Mouse (Mus musculus) midbrain, embryonic 13.5 days (tissue): ENCODE results near the gene N4bp1. TPM values are rescaled to one million over a fixed set of nuclear protein-coding genes. Genes with fewer than 3 reads are reported as not detected.

Experiments used
- ATAC-seq: fragments of 200-750 bp; cut with Nextera tagmentation; 2 replicates; pipeline ENCODE4 v1.8.0; 2017; ENCODE audit warnings: mild to moderate bottlenecking, moderate TSS enrichment, moderate library complexity
- H3K27ac ChIP-seq: fragments of 300-500 bp; sonication (generic); 2 replicates; pipeline ENCODE4 v1.5.1; 2015; ENCODE audit warnings: inconsistent platforms, mild to moderate bottlenecking, moderate library complexity
- H3K27me3 ChIP-seq: fragments of 300-500 bp; sonication (generic); 2 replicates; pipeline ENCODE4 v1.6.1; 2015; ENCODE audit warnings: mild to moderate bottlenecking, inconsistent platforms
- H3K36me3 ChIP-seq: fragments of 300-500 bp; sonication (generic); 2 replicates; pipeline ENCODE4 v1.6.1; 2015; ENCODE audit warnings: mild to moderate bottlenecking, inconsistent platforms
- H3K4me1 ChIP-seq: fragments of 300-500 bp; sonication (generic); replicated peaks from 2 replicates; pipeline ENCODE4 v1.6.1; 2015; ENCODE audit warnings: inconsistent platforms
- H3K4me2 ChIP-seq: fragments of 300-500 bp; sonication (generic); replicated peaks from 2 replicates; pipeline ENCODE4 v1.6.1; 2015; ENCODE audit warnings: moderate library complexity, mild to moderate bottlenecking, inconsistent platforms
- H3K4me3 ChIP-seq: fragments of 300-500 bp; sonication (generic); replicated peaks from 2 replicates; pipeline ENCODE4 v1.5.1; 2015; ENCODE audit warnings: mild to moderate bottlenecking, inconsistent platforms
- H3K9ac ChIP-seq: fragments of 300-500 bp; sonication (generic); replicated peaks from 2 replicates; pipeline ENCODE4 v1.6.1; 2015; ENCODE audit warnings: mild to moderate bottlenecking, inconsistent platforms
- H3K9me3 ChIP-seq: fragments of 300-500 bp; sonication (generic); 2 replicates; pipeline ENCODE4 v1.6.1; 2016; ENCODE audit warnings: mild to moderate bottlenecking, inconsistent platforms
- WGBS: fragments of 180-500 bp; shearing (Covaris S2); methylation state at CpG from one replicate; pipeline ENCODE4 v1.1.7; 2015; 5-methylcytosine and 5-hydroxymethylcytosine counted together
- polyA plus RNA-seq: library from polyadenylated mRNA; unstranded; fragments of >200 nt; fragmentation: Nextera tagmentation; extraction: Ambion mirVana; gene quantifications from 2 replicates; pipeline ENCODE4 v1.2.1, GENCODE M21; 2015

Gene N4bp1
- polyA plus RNA-seq, 1 experiment from 2014 or later: 11.4 TPM

DNA sequence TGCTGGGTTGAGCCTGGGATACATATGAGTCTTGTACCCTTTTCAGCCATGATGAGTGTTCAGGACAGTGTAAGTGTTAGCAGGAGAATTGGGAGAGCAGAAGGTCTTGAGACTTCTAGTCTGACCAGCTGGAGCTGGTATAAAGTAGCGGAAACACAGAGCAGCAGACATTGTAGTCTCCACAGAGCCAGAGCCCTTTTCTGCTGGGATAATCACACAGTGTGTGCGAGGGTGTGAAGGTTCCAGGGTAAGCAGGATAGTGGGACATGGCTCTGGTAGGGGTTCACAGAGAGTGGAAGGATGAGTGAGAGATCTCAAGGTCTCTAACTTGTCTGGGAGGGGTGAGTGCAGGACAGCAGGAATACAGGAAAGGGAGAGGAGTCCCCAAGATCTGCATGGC, 33.0 kb upstream of the N4bp1 start:
- no peak for ATAC-seq
- H3K4me2 ChIP-seq: no peak overlapping the region
- 87% methylated on average over 2 of the region's 2 CpGs for WGBS
- no peak overlapping the region for H3K4me3 ChIP-seq
- no peak overlapping the region for H3K9ac ChIP-seq
- H3K4me1 ChIP-seq: no peaks in the 10 kb centered on the region
- H3K27ac ChIP-seq: no peak overlapping the region
- no peaks in the 10 kb centered on the region for H3K9me3 ChIP-seq
- H3K36me3 ChIP-seq: no peaks in the 10 kb centered on the region
- H3K27me3 ChIP-seq: no peaks in the 10 kb centered on the region

DNA sequence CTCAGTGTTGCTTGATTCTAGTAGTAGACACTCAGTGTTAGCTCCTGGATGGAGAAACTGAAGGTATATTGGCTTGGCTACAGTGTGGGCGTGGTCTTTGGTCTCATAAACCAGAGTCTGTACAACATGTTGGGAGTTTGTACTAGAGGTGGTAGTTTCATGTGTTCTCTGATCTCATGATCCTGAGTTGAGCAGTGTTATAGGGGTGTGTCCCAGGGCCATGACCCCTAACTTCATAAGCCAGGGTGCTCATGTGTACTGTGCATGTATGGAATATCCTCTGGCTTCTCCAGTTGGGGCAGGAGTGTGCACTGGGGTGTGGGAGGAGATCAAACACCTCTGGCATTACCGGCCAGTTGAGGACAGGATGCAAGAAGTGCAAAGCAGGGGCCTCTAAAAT, 32.6 kb upstream of the N4bp1 start:
- ATAC-seq: no peak
- 86% methylated on average over 2 of the region's 2 CpGs for WGBS
- Histone ChIP-seq H3K4me3 (no peak overlapping the region), H3K9ac (no peak overlapping the region), H3K36me3 (no peaks in the 10 kb centered on the region), H3K27ac (no peak overlapping the region), H3K4me2 (no peak overlapping the region), H3K4me1 (no peaks in the 10 kb centered on the region), H3K27me3 (no peaks in the 10 kb centered on the region), H3K9me3 (no peaks in the 10 kb centered on the region)

DNA sequence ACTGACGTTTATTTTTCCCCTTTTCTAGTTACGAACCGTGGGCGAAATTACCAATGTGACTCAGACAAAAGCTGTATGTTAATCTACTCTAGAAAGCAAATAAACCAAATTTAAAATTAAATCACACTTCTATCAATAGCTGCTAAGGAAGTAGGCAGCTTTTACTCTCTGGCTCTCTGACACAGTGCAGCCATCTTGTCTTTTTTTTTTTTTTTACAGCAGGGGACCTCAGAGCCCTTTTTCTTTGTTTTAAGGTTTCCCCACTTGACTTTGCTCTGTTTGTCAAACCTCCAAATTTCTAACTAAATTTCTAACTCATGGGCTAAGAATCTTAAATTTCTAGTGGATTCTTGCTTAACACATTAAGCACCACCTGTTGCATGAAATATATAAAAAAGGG, 31.3 kb upstream of the N4bp1 start:
- H3K9me3 ChIP-seq: no peaks in the 10 kb centered on the region
- 85% methylated on average over 4 of the region's 4 CpGs for WGBS
- H3K4me3 ChIP-seq: no peak overlapping the region
- no peaks in the 10 kb centered on the region for H3K36me3 ChIP-seq
- no peak overlapping the region for H3K27ac ChIP-seq
- no peaks in the 10 kb centered on the region for H3K4me1 ChIP-seq
- no peak overlapping the region for H3K4me2 ChIP-seq
- no peaks in the 10 kb centered on the region for H3K27me3 ChIP-seq
- no peak for ATAC-seq
- H3K9ac ChIP-seq: no peak overlapping the region

DNA sequence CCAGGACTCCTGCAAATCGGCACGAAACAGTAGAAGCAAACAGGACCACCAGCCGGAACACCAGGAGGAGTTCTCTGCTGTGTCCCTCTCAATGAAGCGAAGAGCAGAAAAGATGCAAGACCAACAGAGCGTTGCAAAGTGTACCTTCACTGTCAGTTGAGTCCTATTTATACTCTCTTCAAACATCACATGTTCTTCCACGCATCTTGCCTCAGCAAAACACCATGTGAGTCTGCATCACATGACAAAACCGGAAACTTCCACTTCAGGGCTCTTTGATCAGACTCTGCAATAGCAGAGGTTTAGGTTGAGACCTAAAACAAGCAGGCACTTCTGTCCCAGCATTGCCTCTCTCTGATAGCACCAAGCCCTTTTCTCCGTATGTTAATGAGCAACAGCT, 26.1 kb upstream of the N4bp1 start:
- H3K36me3 ChIP-seq: no peaks in the 10 kb centered on the region
- no peak overlapping the region for H3K27ac ChIP-seq
- 89% methylated on average over 8 of the region's 8 CpGs for WGBS
- H3K4me1 ChIP-seq: no peaks in the 10 kb centered on the region
- ATAC-seq: no peak
- H3K9ac ChIP-seq: no peak overlapping the region
- H3K9me3 ChIP-seq: no peaks in the 10 kb centered on the region
- H3K4me3 ChIP-seq: no peak overlapping the region
- 0 out of 2 replicates have a peak, but pooled peaks cover 6% of the 10 kb centered on the region for H3K27me3 ChIP-seq
- no peak overlapping the region for H3K4me2 ChIP-seq

DNA sequence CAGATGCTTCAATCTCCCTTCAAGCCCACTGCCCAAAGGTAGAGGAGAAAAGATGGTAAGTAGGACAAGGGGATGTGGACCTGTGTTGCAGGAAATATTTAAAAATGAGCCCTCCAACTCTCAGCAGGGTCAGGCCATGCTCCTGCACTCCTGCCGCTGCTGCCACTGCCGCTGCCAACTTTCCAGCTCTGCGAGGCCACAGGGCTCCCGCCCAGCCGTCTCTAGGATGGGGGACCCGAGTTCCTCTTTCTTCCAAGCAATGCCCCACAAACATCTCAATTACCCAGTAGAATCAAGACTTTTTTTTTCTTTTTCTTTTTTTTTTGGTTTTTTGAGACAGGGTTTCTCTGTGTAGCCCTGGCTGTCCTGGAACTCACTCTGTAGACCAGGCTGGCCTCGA, 25.2 kb upstream of the N4bp1 start:
- Histone ChIP-seq H3K36me3 (no peaks in the 10 kb centered on the region), H3K4me2 (no peak overlapping the region), H3K27me3 (0 out of 2 replicates have a peak, but pooled peaks cover 6% of the 10 kb centered on the region), H3K27ac (no peak overlapping the region), H3K9ac (no peak overlapping the region), H3K4me3 (no peak overlapping the region), H3K9me3 (no peaks in the 10 kb centered on the region), H3K4me1 (no peaks in the 10 kb centered on the region)
- no peak for ATAC-seq
- WGBS: 93% methylated on average over 7 of the region's 7 CpGs

DNA sequence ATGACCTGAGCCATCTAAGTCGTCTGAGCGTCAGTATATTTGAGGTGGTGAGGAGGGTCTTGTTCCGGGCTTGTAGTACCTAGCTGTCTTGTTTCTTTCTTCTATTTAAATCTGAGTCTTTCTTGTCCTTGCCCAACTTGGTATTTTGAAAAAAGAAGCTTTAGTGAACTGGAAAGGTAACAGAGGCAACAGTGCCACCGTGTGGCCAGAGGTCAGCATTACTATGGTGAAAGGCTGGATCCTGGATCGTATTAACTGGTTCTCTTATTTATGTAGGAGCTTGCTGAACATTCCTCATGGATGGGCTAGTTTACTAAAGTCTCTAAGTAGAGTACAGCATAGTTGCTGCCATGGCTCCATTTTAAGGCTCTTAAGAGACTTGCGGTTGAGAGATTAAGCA, 23.5 kb upstream of the N4bp1 start:
- no peak overlapping the region for H3K9ac ChIP-seq
- no peak overlapping the region for H3K4me2 ChIP-seq
- H3K27ac ChIP-seq: no peak overlapping the region
- H3K4me1 ChIP-seq: no peaks in the 10 kb centered on the region
- no peaks in the 10 kb centered on the region for H3K9me3 ChIP-seq
- no peaks in the 10 kb centered on the region for H3K36me3 ChIP-seq
- ATAC-seq: no peak
- no peak overlapping the region for H3K4me3 ChIP-seq
- H3K27me3 ChIP-seq: 0 out of 2 replicates have a peak, but pooled peaks cover 6% of the 10 kb centered on the region
- 20% methylated on average over 6 of the region's 6 CpGs for WGBS

DNA sequence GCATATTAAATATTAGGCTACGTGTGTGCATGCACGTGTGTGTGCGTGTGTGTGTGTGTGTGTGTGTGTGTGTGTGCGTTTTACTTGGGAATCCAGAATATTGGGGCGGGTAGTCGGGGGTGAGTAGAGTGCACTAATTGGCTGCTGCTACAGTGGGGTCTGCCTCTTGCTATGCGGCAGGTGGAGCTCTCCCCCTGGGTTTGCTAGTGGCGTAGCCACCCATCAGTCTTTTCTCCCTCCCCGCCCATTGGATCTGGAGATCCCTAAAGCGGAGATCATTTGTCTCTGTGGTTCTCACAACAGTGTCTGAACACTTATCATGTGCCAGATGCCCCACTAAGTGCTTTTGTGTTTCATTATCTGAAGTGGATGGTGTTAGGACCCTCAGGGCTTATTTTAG, 19.9 kb upstream of the N4bp1 start:
- no peak overlapping the region for H3K27ac ChIP-seq
- H3K9ac ChIP-seq: no peak overlapping the region
- no peak overlapping the region for H3K4me3 ChIP-seq
- ATAC-seq: no peak
- no peaks in the 10 kb centered on the region for H3K36me3 ChIP-seq
- no peak overlapping the region for H3K4me2 ChIP-seq
- H3K4me1 ChIP-seq: no peaks in the 10 kb centered on the region
- H3K27me3 ChIP-seq: 0 out of 2 replicates have a peak, but pooled peaks cover 6% of the 10 kb centered on the region
- WGBS: 79% methylated on average over 10 of the region's 10 CpGs
- H3K9me3 ChIP-seq: no peaks in the 10 kb centered on the region

DNA sequence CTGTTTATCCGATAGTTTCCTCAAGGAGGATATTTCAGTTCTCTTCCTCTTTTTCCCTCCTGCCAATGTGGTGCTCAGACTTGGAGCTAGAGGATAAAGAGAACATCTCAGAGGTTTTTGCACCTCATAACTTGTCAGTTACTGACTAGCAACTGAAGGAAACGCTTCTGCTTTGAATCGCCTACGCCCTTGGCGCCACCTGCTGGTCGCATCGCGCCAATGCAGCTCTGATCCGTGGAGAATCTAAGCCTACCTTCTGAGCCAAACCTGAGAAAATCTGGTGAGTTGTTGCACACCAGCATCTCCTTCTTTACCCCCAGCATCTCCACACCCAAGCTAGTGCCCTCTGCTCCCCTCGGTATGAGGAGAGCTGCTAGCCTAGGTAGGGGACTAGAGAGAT, 18.0 kb upstream of the N4bp1 start:
- ATAC-seq: no peak
- H3K4me3 ChIP-seq: no peak overlapping the region

DNA sequence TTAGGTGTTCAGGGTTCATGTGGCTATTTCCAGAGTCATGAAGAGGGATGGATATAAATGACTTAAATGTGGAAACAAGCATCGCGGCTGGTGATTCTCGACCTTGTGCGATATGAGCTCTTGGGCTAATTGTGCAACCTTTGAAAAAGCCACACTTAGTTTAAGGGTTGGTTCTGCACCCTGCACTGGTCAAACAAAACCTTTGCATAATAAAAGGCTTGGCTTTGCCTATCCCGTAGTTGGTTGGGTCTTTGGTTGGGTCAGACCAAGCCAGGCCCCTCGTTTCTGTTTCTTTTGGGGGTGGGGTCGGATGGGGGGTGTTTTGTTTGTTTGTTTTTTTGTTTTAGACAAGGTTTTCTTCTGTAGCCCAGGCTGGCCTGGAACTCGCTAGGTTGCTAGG, 17.6 kb upstream of the N4bp1 start:
- Histone ChIP-seq H3K4me1 (no peaks in the 10 kb centered on the region), H3K27me3 (no peaks in the 10 kb centered on the region), H3K9me3 (no peaks in the 10 kb centered on the region), H3K4me3 (no peak overlapping the region), H3K9ac (no peak overlapping the region), H3K36me3 (no peaks in the 10 kb centered on the region), H3K27ac (no peak overlapping the region), H3K4me2 (no peak overlapping the region)
- WGBS: 75% methylated on average over 8 of the region's 8 CpGs
- ATAC-seq: no peak

More for the DNA sequence above, 18.0 kb upstream of the N4bp1 start:
- no peaks in the 10 kb centered on the region for H3K9me3 ChIP-seq
- H3K27ac ChIP-seq: no peak overlapping the region
- 5% methylated on average over 10 of the region's 10 CpGs for WGBS
- H3K4me1 ChIP-seq: no peaks in the 10 kb centered on the region
- no peaks in the 10 kb centered on the region for H3K27me3 ChIP-seq
- no peak overlapping the region for H3K4me2 ChIP-seq
- no peaks in the 10 kb centered on the region for H3K36me3 ChIP-seq
- no peak overlapping the region for H3K9ac ChIP-seq

DNA sequence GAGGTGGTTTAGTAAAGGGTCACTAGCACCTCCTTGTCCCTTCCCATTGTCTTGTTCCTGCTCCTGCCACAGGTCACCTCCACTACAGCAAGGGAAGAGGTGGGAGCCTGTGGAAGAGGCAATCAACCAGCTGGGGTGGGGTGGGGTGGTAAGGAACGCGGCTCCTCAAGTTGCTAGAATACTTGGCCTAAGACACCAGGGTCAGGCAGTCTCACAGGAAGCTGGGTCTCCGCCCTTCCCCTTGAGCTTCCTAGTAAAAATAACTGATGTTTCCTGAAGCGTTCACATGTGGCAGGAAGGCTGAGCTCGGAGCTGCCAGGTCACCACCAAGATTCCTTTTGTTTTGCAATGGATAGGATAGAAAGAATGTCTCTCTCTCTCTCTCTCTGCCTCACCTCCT, 16.9 kb upstream of the N4bp1 start:
- no peak overlapping the region for H3K9ac ChIP-seq
- no peak for ATAC-seq
- H3K9me3 ChIP-seq: no peaks in the 10 kb centered on the region
- H3K4me1 ChIP-seq: no peaks in the 10 kb centered on the region
- H3K36me3 ChIP-seq: no peaks in the 10 kb centered on the region
- H3K27ac ChIP-seq: no peak overlapping the region
- no peak overlapping the region for H3K4me3 ChIP-seq
- 66% methylated on average over 5 of the region's 5 CpGs for WGBS
- H3K4me2 ChIP-seq: no peak overlapping the region
- no peaks in the 10 kb centered on the region for H3K27me3 ChIP-seq

DNA sequence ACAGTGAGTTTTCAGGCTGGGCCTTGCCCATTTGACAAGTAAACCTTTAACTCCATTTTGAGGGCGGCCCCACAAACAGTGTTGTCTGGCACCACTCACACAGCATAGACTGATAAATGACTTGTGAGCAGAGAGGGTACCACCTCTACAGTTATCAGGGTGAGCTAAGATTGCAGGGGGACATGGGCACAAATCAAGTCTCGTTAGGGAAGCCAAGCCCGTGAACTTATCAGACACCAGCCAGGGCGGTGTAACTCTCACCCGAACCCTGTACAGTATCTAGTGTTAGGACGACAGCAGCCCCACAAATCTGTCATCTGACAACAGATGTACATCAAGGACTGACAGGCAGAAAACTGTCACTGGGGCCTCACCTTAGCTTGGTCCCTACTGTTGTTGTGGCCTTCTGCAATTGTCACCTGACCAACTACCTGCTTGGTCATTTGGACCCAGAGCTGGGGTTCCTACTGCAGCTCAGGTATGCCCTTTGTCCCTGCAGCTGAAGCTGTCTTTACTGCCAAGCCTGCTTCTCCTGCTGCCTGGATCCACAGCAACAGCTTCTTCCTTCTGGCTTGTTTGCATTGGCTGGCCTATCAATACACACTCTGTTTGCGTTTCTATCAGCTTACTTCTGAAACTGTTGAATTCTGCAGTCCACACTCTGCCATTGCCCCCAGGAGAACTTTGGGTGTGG, 12.8 kb upstream of the N4bp1 start:
- no peak overlapping the region for H3K4me3 ChIP-seq
- H3K4me1 ChIP-seq: no peaks in the 10 kb centered on the region
- H3K4me2 ChIP-seq: no peak overlapping the region
- 91% methylated on average over 7 of the region's 7 CpGs for WGBS
- no peaks in the 10 kb centered on the region for H3K36me3 ChIP-seq
- H3K27me3 ChIP-seq: no peaks in the 10 kb centered on the region
- H3K9me3 ChIP-seq: no peaks in the 10 kb centered on the region
- H3K27ac ChIP-seq: no peak overlapping the region
- ATAC-seq: no peak
- H3K9ac ChIP-seq: no peak overlapping the region

DNA sequence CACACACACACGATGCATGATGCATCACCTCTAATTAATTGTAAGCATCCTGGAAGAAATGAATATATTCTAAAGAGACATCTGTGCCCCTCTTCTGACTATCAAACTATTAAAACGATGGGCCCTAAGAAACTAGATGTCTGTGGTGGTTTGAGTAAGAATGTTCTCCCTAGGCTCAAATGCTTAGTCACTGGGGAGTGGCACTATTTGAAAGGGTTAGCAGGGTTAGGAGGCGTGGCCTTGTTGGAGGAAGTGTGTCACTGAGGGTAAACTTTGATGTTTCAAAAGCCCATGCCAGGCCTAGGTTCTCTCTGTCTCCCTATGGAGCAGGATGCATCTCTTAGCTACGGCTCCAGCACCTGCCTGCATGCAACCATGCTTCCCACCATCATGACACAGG, 10.3 kb upstream of the N4bp1 start:
- Histone ChIP-seq H3K4me2 (no peak overlapping the region), H3K4me3 (no peak overlapping the region), H3K27ac (no peak overlapping the region), H3K36me3 (no peaks in the 10 kb centered on the region), H3K27me3 (no peaks in the 10 kb centered on the region), H3K9ac (no peak overlapping the region), H3K9me3 (no peaks in the 10 kb centered on the region), H3K4me1 (no peaks in the 10 kb centered on the region)
- 91% methylated on average over 4 of the region's 4 CpGs for WGBS
- ATAC-seq: no peak

DNA sequence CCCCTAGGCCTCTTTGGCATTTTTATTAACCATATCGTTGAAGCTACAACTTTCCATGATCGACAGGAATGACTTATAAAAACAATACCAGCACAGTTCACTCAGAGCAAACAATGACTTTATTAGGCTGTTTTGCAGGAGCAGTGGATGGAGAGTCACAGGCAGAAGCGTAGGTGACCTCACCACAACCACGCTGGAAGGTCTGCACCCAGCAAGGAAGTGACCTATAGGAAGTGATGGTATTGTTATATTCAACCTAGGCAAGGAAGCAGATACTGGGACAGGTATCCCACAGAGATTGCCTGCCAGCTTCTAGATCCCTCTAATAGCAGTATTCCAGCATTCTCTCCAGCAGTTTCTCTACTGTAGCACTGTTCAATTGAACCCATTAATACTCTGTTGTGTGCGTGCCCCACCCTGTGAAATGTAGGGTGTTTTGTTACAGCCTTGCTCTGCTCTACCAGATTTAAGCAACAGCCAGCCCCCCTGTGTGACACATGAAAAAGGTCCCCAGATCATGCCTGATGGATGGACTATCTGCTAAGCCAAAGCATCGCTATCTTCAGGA, 9.2 kb upstream of the N4bp1 start:
- no peak overlapping the region for H3K9ac ChIP-seq
- no peak overlapping the region for H3K4me3 ChIP-seq
- no peaks in the 10 kb centered on the region for H3K9me3 ChIP-seq
- 93% methylated on average over 6 of the region's 6 CpGs for WGBS
- no peaks in the 10 kb centered on the region for H3K36me3 ChIP-seq
- no peak for ATAC-seq
- no peaks in the 10 kb centered on the region for H3K4me1 ChIP-seq
- H3K4me2 ChIP-seq: no peak overlapping the region
- H3K27me3 ChIP-seq: no peaks in the 10 kb centered on the region
- H3K27ac ChIP-seq: no peak overlapping the region
